Mouse (Mus musculus) neutrophil, adult 5-6 weeks (primary cell): Measurements from ENCODE around the gene Gm20521. TPM values are rescaled to one million over a fixed set of nuclear protein-coding genes. Genes with fewer than 3 reads are reported as not detected.
"Not testable (repeated sequence)": the region's sequence is repeated elsewhere in the genome, so short reads cannot be mapped to it uniquely, and the experiment has no call there.

Source experiments
- ATAC-seq: fragments of 151-379, 151-347 bp; 2 replicates; pipeline ENCODE4 v1.8.0; 2017; ENCODE audit warnings: mild to moderate bottlenecking, moderate TSS enrichment; ENCODE audit not compliant: insufficient number of reproducible peaks, poor library complexity, low FRiP score, severe bottlenecking; ENCODE audit errors: extremely low read depth
- total RNA-seq: library from RNA; stranded (forward); fragments of 200-1000 nt; gene quantifications from 2 replicates; pipeline ENCODE4 v1.2.3, GENCODE M21; 2017

The Gm20521 gene
- total RNA-seq, 1 experiment from 2014 or later, result not detected

DNA sequence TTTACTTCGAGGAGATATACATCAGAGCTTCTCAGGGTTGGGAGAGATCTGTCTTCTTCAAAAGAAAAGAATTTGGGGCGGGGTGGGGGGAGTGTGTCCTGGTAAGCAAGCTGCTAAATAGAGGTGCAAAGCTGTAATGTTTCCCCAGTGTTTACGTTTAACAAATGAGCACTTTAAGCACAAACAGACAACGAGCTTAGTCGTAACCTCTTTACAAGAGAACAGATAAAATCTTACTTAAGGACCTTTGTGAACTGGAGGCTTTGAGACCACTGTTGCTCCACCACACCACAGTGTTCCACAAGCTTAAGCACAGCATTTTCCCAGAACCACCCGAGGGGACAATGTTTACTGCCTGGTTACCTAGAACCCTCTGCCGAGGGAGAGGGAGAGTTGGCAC, 44.1 kb downstream of the Gm20521 start:
- ATAC-seq, result no peak

DNA sequence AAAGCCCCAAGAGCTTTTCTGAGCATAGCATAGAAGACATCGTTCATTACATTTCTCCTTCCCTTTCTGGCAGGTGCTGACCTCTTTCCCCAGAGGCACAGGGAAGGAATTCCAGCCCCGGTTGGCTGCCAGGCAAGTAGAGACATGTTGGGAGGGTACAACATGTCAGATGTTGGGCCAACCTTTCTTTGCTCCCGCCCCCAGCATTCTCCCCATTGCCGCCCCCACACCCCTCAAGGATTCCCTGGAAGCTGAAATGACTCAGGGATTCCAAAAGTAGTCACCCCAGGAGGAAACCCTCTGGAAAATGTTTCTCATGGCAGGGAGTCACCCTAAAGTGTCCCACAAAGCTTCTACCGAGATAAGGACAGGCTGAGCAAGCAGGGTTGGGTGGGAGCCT, 46.6 kb downstream of the Gm20521 start:
- no peak for ATAC-seq

DNA sequence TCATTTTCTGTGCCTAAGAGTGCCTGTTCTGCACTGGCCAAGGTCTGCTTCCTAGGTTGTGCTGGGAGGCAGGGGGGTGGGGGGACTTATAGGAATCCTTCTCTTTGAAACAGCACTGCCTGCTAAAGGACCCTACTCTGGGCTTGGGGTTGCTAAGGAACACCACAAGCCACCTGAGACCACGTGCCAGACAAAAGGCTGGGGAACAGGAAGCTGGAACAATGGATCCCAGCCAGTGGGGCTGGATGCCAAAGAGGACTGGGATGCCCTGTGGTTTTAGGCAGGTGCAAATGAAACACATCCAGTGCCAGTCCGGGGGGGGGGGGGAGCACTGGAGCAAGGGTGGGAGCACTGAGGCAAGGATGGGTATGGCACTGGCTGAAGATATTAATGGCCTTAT, 47.2 kb downstream of the Gm20521 start:
- no peak for ATAC-seq

DNA sequence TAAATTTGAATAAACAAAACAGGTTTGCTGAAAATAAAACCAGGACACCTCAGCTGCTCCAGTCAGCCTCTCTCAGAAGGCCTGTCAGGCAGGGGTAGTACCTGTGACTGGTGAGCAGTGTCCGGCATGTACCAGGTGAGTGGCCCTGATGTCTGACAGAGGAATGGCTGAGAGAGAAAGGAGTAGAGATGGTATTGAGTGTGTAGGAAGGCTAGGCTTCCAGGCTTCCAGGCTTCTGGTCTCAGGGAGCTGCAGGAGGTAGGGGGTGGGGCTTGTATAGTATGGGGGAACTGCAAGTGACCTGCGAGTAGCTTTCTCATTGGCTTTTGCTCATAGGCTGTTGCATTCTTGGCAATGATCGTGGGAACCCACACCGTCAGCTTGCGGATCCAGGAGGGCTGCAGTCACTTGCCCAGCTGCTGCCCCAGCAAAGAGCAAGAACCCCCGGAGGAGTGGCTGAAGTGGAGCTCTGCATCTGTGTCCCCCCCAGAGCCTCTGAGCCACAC, 49.5 kb downstream of the Gm20521 start, which contains the start of gene Il25:
TSS of gene Il25 (plus strand) at position 51 of the 506 bp plus-strand sequence.
- ATAC-seq, result no peak

DNA sequence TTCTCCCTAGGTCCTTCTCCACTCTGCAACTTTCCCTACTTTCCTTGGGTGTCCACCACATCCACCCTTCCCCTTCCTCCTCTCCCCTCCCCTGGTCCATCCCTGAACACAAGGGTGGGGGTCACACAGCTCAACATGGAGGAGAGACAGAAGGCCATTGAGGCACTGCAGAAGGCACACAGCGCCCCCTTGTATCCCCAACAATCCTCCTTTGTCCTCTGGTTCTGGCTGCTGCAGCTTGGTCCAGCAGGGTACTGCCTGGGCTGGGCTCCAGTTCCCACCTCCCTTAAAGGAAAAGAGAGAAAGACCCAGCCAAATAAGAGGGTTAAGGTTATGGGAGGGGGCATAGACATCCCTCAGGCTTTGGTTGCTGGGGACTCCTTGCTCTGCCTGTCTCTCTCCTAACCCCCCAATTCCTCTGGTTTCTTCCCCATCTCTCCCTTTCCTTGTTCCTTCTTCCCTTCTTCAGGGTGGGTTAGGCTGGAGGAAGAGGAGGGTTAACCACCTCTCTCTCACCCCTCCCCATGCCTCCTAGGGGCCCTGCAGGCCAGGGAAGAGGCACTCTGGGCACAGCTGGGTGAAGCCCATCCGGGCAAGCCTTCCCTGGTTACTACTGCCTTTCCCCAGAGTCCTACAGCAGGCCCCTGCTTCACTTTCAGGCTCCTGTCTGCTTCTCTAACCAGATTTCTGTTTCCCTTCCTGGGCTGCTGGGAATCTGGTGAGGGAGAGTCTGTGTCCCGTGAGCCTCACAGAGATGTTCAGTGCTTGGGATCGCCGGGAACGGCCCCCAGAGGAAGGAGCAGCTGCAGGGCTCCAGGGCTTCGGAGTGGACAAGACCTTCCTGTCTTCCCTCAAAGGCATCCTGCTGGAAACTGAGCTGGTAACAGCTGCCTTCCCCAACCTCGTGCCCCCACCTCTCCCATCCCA, 52.9 kb downstream of the Gm20521 start, which contains the start of gene Cmtm5:
TSS of gene Cmtm5 (plus strand) at position 358 of the 927 bp plus-strand sequence.
- ATAC-seq, result no peak

DNA sequence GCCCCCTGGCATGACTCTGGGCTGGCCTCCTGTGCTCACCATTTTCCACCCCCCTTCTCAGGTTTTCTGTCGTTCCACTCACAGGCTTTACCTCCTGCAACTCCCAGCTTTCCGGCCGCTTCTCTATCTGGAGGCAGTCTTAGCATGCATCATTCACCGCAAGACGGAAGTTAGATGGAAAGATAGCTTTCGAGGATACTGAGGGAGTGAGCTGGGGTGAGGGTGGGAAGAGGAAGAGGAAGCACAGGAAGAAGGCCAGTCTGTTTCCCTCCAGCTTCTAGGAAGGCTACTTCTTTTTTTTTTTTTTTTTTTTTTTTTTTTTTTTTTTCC, 53.6 kb downstream of the Gm20521 start:
- ATAC-seq, result no peak

DNA sequence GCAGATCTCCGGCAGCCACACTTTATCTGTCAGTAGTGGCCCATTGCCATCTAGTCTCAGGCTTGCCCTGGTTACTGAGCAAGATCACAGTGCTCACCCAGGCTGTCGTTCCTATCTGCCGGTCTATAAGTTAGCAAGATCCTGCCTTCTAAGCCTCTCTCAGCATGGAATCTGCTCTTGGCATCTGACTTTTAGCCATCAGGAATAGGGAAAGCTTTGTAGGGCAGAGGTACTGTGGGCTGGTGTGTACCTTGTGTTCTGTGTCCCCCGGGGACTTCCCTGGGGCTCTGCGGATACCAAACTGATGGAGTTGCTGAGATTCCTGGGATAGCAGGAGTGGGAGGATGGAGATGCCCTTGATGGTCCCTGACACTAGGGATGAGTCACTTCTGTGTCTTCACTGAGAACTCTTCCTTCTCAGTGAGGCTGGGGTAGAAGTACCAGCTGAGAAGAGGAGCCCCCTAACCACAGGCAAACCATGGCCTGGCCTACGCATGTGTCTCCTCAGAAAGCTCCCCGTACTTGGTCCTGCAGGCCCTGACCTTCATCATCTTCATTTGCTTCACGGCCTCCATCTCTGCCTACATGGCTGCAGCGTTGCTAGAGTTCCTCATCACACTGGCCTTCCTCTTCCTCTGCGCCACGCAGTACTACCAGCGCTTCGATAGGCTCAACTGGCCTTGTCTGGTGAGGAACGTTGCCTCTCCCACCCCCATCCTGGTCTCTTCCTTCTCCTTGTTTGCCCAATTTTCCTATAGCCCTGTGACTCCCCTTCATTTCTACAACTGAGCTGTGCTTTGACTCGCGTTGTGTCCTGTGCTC, 54.3 kb downstream of the Gm20521 start:
- no peak for ATAC-seq

DNA sequence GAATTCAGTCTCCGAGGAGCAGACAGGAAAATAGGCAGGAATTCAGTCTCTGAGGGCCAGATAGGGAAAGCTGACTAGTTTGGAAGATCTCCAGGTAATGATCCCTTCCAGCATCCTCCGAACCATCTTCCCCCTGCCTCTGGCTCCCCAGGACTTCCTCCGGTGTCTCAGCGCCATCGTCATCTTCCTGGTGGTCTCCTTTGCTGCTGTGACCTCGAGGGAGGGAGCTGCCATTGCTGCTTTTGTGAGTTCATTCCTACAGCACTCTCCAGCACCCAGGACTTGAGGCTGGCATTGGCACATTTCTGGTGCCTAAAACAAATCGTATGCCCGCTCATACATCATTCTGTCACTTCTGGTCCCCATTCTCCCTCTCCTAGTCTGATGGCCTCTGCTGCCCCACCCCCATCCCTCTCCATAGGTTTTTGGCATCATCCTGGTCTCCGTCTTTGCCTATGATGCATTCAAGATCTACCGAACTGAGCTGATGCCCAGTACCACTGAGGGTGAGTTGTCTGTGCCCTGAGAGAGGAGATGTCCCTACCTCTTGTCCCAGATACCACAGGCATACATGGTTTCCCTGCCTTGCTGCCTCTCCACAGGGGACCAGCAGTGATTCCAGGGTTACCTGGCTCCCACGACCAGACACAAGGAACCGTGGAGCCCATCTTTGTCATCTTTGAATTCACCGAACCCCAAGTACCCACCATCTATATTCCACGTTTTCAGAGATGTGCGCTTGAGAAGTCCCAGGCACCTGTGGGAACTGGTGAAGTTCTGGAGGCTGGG, 55.4 kb downstream of the Gm20521 start:
- no peak for ATAC-seq

DNA sequence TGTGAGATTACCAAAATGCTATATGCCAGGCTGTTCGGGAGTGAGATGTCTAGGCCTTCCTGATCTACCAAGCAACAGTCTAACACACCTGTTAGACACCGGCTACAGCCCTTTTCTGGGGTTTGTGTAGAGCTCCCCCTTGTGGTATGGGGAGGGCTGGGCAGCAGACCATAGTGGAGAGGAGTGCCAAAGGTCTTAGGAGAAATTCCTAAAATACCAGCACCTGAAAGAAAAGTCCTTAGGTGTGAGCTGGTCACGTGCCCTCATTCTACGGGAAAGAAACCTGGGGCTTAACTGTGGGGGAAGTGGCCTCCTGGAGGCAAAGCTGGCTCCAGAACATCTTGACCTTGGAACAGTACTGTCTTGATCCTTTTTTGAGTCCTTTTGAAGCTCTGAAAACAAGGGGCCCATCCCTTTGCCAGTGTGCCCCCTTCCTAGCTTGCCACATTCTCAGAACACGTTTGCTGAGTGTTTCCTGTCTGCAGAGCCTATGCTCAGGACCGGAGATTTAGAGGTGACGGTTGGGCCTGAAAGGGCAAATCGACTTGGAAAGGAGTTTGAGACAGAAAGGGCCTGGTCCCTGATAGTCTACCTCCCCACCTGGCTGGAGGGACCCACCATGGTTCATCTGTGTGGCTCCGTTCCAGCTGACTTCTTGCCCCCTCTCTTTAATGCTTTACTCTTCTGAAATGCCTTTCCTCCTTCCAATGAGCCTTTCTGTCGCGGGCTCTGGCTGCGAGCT, 56.4 kb downstream of the Gm20521 start:
- peak; percentile 33; the same call in 1 of the 2 replicates for ATAC-seq

DNA sequence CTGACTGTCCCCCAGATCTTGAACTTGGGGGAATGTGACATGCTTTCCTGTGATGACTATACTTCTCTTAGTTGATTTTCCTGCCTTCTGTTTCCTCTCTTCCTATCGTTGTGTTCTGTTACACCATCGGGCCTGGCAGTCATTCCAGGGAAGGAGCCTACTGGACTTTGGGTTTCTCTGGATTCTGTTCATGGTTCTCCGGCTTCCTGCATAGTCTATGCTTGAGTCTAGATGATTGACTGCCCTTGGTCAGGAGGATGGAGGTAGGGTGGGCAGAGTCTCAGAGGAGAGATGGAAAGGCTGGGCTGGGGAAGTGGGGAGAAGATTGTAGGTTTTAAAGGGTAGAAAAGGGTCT, 56.9 kb downstream of the Gm20521 start:
- ATAC-seq, result no peak

DNA sequence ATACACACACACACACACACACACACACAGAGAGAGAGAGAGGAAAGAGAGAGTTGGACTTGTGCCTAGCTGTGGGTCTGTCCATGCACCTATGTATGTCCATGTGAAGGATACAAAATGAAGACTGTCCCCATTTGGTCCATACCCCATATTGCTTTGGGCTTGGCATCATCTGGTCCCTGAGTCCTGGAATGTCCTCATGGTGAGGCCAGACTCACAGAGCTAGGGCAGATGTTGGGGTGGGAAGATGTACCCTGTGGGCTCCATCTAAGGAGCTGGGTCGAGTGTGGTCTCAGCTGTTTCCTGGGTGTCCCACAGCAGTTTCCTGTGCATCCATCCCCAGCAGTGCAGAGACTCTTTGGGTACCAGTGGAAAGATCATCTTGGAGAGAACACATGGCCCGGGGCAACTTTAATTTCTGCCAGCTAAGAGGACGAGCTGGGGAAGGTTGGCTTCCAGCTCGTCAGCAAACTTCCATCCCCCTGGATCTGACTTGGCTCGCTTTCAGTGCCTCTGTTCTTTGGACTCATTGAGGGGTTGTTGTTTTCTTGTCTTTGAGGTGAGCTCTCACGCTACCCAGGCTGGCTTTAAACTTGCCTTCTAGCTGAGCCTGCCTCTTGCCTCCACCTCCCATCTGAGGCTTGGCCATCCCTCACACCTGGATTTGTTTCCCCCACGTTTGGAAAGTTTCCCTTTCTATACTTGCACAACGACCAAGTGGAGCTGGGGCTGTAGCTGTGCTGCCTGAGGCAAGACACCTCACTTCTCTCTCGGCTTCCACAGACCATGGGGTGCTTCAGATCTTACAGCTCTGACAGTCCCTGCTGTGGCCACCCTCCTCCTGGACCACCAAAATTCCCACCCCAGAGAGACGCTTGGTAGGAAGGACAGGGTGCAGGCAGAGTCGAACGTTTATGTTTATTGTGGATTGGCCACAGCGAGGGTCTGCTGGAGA, 58.1 kb downstream of the Gm20521 start:
- ATAC-seq, result no peak

DNA sequence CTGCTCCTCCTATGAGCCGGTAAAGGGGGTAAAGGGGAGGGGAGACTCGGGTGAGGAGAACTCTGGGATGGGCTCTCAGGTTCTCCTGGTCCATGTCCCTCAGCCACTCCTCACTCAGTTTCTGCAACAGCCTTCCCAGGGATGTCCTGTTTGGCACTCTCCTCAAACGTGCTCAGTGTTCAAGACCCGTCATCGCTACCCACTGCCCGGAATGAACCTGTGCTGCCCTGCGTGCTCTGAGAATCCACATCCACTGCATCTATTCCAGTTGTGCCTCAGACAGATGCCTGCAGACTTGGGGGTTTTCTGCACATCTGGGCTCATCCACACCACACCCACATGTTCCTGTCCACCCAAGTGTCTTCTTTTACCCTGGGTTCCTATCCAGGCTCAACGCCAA, 59.2 kb downstream of the Gm20521 start:
- ATAC-seq, result no peak

DNA sequence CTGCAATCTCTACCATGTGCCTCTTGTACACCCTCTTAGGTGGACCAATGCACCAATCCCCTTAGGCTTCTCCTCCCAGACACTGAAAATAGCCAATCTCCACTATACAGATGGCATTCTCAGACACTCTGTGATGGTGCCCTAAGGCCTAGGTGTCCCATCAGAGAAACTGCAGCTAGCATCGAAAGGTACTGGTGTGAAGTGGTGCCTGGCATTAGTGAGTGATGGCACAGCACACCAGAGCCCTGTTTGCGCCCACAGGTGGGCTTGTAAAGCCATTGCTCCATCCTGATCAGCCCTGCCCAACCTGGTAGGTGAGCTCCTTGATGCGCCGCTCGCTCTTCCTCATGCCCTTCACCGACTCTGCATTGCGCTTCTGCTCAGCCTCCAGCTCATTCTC, 60.7 kb downstream of the Gm20521 start:
- ATAC-seq, result no peak

DNA sequence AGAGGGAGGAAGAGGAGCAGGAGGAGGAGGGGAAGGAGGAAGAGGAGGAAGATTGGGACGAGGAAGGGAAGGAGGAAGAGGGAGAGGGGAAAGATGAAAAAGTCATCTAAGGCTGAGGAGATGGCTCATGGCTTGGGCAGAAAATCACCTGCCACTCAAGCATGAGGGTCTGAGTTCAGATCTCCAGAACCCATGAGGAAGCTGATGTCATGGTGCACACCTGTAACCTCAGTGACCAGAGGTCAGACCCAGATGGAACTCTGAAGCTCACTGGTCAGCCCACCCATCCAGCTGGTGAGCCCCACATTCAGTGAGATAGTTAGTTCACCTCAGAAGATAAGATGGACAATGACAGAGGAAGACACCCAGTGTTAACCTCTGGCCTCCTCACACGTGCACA, 61.7 kb downstream of the Gm20521 start:
- ATAC-seq, result no peak

DNA sequence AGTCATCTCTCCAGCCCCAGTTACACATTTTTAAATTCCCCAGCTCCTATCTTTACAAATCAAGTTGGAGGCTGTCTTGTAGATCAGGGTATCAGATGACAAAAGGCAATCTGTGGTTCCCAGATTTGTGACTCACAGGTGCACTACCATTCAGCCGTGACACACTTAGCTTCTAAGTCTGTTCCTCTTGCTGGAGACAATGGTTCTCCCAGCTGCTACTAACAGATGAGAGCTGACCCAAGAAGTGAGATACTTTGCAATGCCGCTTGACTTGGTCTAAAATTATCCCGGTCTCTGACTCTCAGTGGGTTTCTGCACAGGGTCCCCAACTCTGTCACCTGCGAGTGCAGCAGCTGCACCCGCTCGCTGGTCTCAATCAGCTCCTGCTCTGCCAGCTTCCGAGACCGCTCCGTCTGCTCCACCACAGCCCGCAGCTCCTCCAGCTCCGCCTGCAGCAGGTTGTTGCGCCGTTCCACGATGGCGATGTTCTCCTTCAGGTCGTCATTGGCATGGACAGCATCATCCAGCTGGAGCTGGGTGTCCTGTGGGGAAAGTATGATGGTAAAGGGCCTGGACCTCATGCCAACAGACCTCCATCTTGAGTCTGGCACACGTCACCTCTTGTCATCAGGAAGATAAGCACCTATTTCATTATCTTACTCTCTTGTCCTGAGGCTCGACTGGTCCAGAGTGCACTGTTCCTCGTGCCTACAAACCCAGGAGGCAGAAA, 62.9 kb downstream of the Gm20521 start:
- no peak for ATAC-seq

DNA sequence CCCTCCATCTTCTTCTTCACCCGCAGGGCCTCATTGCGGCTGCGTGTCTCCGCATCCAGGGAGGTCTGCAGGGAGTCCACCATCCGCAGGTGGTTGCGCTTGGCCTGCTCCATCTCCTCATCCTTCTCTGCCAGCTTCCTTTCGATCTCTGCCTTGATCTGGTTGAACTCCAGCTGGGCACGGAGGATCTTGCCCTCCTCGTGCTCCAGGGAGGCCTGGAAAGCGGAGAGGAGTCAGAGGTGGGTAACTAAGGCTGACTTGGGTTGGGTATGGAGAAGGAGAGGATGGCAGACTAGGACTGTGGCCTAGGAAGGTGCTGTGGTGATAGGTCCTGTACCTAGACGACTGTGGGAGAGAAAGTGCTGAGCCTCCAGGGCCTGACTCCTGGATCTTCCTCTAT, 63.8 kb downstream of the Gm20521 start:
- ATAC-seq, result not testable (repeated sequence)
